Mouse (Mus musculus): ENCODE results near the gene Pitpnm2.

GRCm38 (mm10) chr5:124152734-124153133 lies 96.8 kb downstream of the Pitpnm2 start:
- TF ChIP-seq POLR2A (IDR thresholded peaks at IDR 0.05; ENCODE audit: insufficient read depth, low read depth, low read length), result no peak
- TF ChIP-seq CTCF (IDR thresholded peaks at IDR 0.05; ENCODE audit: insufficient read depth, low read depth, low read length), result no peak
